Mouse (Mus musculus): ENCODE results near the gene Tshr. TPM values are rescaled to one million over a fixed set of nuclear protein-coding genes. Genes with fewer than 3 reads are reported as not detected.
"Not testable (repeated sequence)": the region's sequence is repeated elsewhere in the genome, so short reads cannot be mapped to it uniquely, and the experiment has no call there.

Gene Tshr
- polyA plus RNA-seq, 1 experiment from 2014 or later: 0.73 TPM

GRCm38 (mm10) chr12:91579665-91580064 is 195.3 kb downstream of the Tshr start:
- no peak overlapping the region for H3K27ac ChIP-seq (ENCODE audit: low read depth, low read length)
- no peak overlapping the region for H3K9ac ChIP-seq (ENCODE audit: low read depth, low read length)
- H3K4me3 ChIP-seq (ENCODE audit: low read length): no peak overlapping the region
- no peaks in the 10 kb centered on the region for H3K9me3 ChIP-seq (ENCODE audit: control insufficient read depth, low read length)
- no peaks in the 10 kb centered on the region for H3K4me1 ChIP-seq (ENCODE audit: control insufficient read depth, insufficient read depth, low read length)
- H3K27me3 ChIP-seq (ENCODE audit: control insufficient read depth, insufficient read depth, low read length): no peaks in the 10 kb centered on the region
- ATAC-seq (ENCODE audit: low FRiP score, low TSS enrichment): no peak
- peaks cover 56% of the 10 kb centered on the region for H3K36me3 ChIP-seq (ENCODE audit: control insufficient read depth, insufficient read depth, low read length)
- H3K4me2 ChIP-seq (replicated peaks; ENCODE audit: low read depth, low read length): no peak overlapping the region
- 91% methylated on average over 2 of the region's 2 CpGs for WGBS

GRCm38 (mm10) chr12:91581204-91582070 is 197.1 kb downstream of the Tshr start:
- no peak overlapping the region for H3K9ac ChIP-seq (ENCODE audit: low read depth, low read length)
- H3K36me3 ChIP-seq (ENCODE audit: control insufficient read depth, insufficient read depth, low read length): peaks cover 54% of the 10 kb centered on the region
- no peak overlapping the region for H3K4me2 ChIP-seq (replicated peaks; ENCODE audit: low read depth, low read length)
- H3K27ac ChIP-seq (ENCODE audit: low read depth, low read length): no peak overlapping the region
- H3K9me3 ChIP-seq (ENCODE audit: control insufficient read depth, low read length): no peaks in the 10 kb centered on the region
- no peak overlapping the region for H3K4me3 ChIP-seq (ENCODE audit: low read length)
- no peaks in the 10 kb centered on the region for H3K4me1 ChIP-seq (ENCODE audit: control insufficient read depth, insufficient read depth, low read length)
- no peak for ATAC-seq (ENCODE audit: low FRiP score, low TSS enrichment)
- 91% methylated on average over 6 of the region's 6 CpGs for WGBS
- H3K27me3 ChIP-seq (ENCODE audit: control insufficient read depth, insufficient read depth, low read length): no peaks in the 10 kb centered on the region

DNA sequence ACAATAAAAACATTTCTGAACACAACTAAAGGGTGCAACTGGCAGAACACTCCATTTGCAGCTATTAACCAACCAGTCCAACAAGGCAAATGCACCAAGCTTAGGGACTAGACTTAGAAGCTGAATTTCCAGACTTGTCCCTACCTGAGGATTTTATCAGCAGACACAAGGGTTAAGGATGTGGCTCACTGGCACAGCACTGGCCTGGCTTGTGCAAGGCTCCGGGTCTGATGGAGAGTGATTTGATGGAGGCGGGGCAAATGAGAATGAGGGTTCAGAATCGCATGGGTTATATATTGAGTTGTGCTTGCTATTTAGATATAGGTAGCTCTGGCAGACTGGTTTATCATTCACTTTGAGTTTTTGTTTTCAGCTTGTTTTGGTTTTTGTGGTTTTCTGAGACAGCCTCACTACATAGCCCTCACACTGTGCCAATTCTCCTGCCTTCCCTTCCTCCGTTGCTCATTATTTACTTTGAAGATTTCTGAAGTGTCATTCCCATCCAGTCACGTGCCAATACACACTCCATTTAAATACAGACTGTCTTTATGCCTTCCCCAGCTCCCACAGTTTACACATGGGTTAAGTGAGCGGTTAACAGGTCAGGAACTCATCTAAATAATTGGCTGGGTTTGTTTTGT is 198.1 kb downstream of the Tshr start:
- Histone ChIP-seq H3K4me3 (ENCODE audit: low read length) (no peak overlapping the region), H3K9me3 (ENCODE audit: control insufficient read depth, low read length) (no peaks in the 10 kb centered on the region), H3K4me1 (ENCODE audit: control insufficient read depth, insufficient read depth, low read length) (peaks cover 6% of the 10 kb centered on the region), H3K27ac (ENCODE audit: low read depth, low read length) (no peak overlapping the region), H3K4me2 (replicated peaks; ENCODE audit: low read depth, low read length) (no peak overlapping the region), H3K9ac (ENCODE audit: low read depth, low read length) (no peak overlapping the region), H3K27me3 (ENCODE audit: control insufficient read depth, insufficient read depth, low read length) (no peaks in the 10 kb centered on the region), H3K36me3 (ENCODE audit: control insufficient read depth, insufficient read depth, low read length) (peaks cover 49% of the 10 kb centered on the region)
- no peak for ATAC-seq (ENCODE audit: low FRiP score, low TSS enrichment)
- 73% methylated on average over 6 of the region's 6 CpGs for WGBS

DNA sequence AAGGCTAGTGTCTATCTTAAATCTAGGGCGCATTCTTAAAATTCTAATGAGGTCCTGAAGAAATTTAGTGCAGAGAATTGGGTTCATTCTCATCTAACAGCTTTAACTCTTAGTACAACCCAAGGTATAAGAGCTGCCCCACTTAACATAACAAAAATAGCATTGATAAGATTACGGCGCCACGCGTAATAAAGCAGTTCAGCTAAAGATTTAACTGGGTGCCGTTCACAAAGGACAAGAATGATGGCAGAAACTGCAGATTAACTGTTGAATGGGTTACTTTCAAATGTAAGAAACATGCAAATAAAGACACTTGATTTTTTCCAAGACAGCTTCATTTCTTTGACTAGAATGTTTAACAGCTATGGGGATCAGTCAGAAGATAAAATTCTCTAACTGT is 199.0 kb downstream of the Tshr start:
- peaks cover 44% of the 10 kb centered on the region for H3K36me3 ChIP-seq (ENCODE audit: control insufficient read depth, insufficient read depth, low read length)
- 80% methylated on average over 6 of the region's 6 CpGs for WGBS

DNA sequence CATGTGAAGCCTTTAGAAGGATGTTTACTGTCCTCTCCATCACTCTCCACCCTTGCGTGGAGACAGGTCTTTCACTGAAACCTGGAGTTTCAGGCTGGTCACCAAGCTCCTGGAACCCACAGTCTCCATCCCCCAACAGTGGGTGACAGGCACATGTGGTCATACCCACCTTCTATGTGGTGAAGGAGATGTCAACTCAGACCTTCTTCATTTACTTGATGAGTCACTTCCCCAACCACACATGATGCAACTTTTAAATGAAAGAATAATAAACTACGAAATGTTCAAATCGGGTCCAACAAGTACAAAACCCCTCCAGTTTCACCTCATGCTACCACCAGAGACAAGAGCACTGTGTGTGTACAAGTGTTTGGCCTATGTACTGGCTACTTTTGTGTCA is 200.8 kb downstream of the Tshr start:
- Histone ChIP-seq H3K36me3 (ENCODE audit: control insufficient read depth, insufficient read depth, low read length) (peaks cover 33% of the 10 kb centered on the region), H3K4me3 (ENCODE audit: low read length) (no peak overlapping the region), H3K27me3 (ENCODE audit: control insufficient read depth, insufficient read depth, low read length) (no peaks in the 10 kb centered on the region), H3K27ac (ENCODE audit: low read depth, low read length) (no peak overlapping the region), H3K4me1 (ENCODE audit: control insufficient read depth, insufficient read depth, low read length) (peaks cover 6% of the 10 kb centered on the region), H3K9me3 (ENCODE audit: control insufficient read depth, low read length) (no peaks in the 10 kb centered on the region), H3K4me2 (replicated peaks; ENCODE audit: low read depth, low read length) (no peak overlapping the region), H3K9ac (ENCODE audit: low read depth, low read length) (no peak overlapping the region)
- no peak for ATAC-seq (ENCODE audit: low FRiP score, low TSS enrichment)
- WGBS: 95% methylated on average over 3 of the region's 3 CpGs

More for the DNA sequence above, 199.0 kb downstream of the Tshr start:
- Histone ChIP-seq H3K9ac (ENCODE audit: low read depth, low read length) (no peak overlapping the region), H3K9me3 (ENCODE audit: control insufficient read depth, low read length) (no peaks in the 10 kb centered on the region), H3K4me2 (replicated peaks; ENCODE audit: low read depth, low read length) (no peak overlapping the region), H3K4me3 (ENCODE audit: low read length) (no peak overlapping the region), H3K27me3 (ENCODE audit: control insufficient read depth, insufficient read depth, low read length) (no peaks in the 10 kb centered on the region), H3K27ac (ENCODE audit: low read depth, low read length) (no peak overlapping the region), H3K4me1 (ENCODE audit: control insufficient read depth, insufficient read depth, low read length) (peaks cover 6% of the 10 kb centered on the region)
- no peak for ATAC-seq (ENCODE audit: low FRiP score, low TSS enrichment)

- H3K4me2 ChIP-seq (replicated peaks; ENCODE audit: low read depth, low read length); H3K4me1 ChIP-seq (ENCODE audit: control insufficient read depth, insufficient read depth, low read length); H3K9me3 ChIP-seq (ENCODE audit: control insufficient read depth, low read length); H3K4me3 ChIP-seq (ENCODE audit: low read length); ATAC-seq (ENCODE audit: low FRiP score, low TSS enrichment); H3K27ac ChIP-seq (ENCODE audit: low read depth, low read length); H3K9ac ChIP-seq (ENCODE audit: low read depth, low read length); H3K27me3 ChIP-seq (ENCODE audit: control insufficient read depth, insufficient read depth, low read length): not testable (repeated sequence)
- H3K36me3 ChIP-seq (ENCODE audit: control insufficient read depth, insufficient read depth, low read length): peaks cover 31% of the 10 kb centered on the region
- 92% methylated on average over 4 of the region's 4 CpGs for WGBS
Observed at GRCm38 (mm10) chr12:91585815-91586214, 201.5 kb downstream of the Tshr start.

DNA sequence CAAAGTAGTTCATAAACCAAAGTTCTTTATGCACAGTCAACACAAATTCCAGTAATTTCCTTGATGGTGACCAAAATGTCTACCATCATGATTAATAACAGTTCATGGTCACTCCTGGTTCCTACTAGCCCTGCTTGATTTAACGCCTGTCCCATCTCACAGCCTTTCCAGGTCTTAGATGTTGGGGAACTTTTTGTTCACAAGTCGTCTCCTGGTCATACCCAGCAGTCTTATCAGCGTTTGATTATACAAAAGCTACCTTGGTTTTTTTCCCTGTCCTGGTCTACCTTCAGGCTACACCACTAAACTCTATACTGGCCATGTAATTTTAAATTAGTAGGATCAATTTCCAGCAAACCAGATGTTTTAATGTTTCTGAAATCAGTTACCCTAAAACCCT is 202.7 kb downstream of the Tshr start:
- no peak for ATAC-seq (ENCODE audit: low FRiP score, low TSS enrichment)
- Histone ChIP-seq H3K9ac (ENCODE audit: low read depth, low read length) (peak overlapping the region; percentile 100; the same call in 1 of the 2 replicates), H3K27me3 (ENCODE audit: control insufficient read depth, insufficient read depth, low read length) (no peaks in the 10 kb centered on the region), H3K4me1 (ENCODE audit: control insufficient read depth, insufficient read depth, low read length) (peaks cover 14% of the 10 kb centered on the region), H3K36me3 (ENCODE audit: control insufficient read depth, insufficient read depth, low read length) (peaks cover 29% of the 10 kb centered on the region), H3K27ac (ENCODE audit: low read depth, low read length) (no peak overlapping the region), H3K4me2 (replicated peaks; ENCODE audit: low read depth, low read length) (peak overlapping the region; percentile 47), H3K9me3 (ENCODE audit: control insufficient read depth, low read length) (no peaks in the 10 kb centered on the region), H3K4me3 (ENCODE audit: low read length) (peak overlapping the region; percentile 87)
- WGBS: 39% methylated on average over 3 of the region's 3 CpGs

- no peaks in the 10 kb centered on the region for H3K27me3 ChIP-seq (ENCODE audit: control insufficient read depth, insufficient read depth, low read length)
- peaks cover 26% of the 10 kb centered on the region for H3K36me3 ChIP-seq (ENCODE audit: control insufficient read depth, insufficient read depth, low read length)
- no peaks in the 10 kb centered on the region for H3K9me3 ChIP-seq (ENCODE audit: control insufficient read depth, low read length)
- H3K4me1 ChIP-seq (ENCODE audit: control insufficient read depth, insufficient read depth, low read length): peaks cover 14% of the 10 kb centered on the region
- 5% methylated on average over 5 of the region's 5 CpGs for WGBS
- H3K4me3 ChIP-seq (ENCODE audit: low read length): peak overlapping the region; percentile 87
- H3K27ac ChIP-seq (ENCODE audit: low read depth, low read length): peak overlapping the region; percentile 100
- H3K4me2 ChIP-seq (replicated peaks; ENCODE audit: low read depth, low read length): peak overlapping the region; percentile 47
- no peak for ATAC-seq (ENCODE audit: low FRiP score, low TSS enrichment)
- H3K9ac ChIP-seq (ENCODE audit: low read depth, low read length): peak overlapping the region; percentile 100
Observed at GRCm38 (mm10) chr12:91587491-91588033, 203.2 kb downstream of the Tshr start.

DNA sequence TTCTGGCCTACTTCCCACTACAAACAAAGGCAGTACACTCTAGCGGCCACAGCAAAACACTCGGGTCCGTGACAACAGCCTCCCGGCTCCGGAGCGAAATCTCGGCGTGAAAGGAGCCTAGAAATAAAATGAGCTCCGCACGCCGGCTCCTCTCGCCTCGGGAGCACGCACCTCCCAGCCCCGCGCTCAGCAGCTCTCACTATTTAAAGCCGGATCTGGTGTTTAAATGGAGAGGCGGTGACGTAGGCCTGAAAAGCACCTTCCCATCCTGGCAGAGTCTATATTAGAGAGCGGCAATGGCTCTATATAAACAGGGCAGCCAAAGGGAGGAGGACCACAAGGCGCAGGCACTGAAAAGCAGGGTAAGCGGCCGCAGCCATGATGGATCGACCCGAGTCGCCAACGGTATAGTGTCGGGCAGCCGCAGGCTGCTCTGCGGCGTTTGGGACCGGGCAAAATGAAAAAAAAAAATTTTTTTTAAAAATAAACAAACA is 203.9 kb downstream of the Tshr start:
- peak; percentile 92 for ATAC-seq (ENCODE audit: low FRiP score, low TSS enrichment)
- H3K4me3 ChIP-seq (ENCODE audit: low read length): peak overlapping the region; percentile 87
- H3K9me3 ChIP-seq (ENCODE audit: control insufficient read depth, low read length): no peaks in the 10 kb centered on the region
- peak overlapping the region; percentile 47 for H3K4me2 ChIP-seq (replicated peaks; ENCODE audit: low read depth, low read length)
- H3K27me3 ChIP-seq (ENCODE audit: control insufficient read depth, insufficient read depth, low read length): no peaks in the 10 kb centered on the region
- H3K9ac ChIP-seq (ENCODE audit: low read depth, low read length): peak overlapping the region; percentile 100
- peak overlapping the region; percentile 100 for H3K27ac ChIP-seq (ENCODE audit: low read depth, low read length)
- H3K36me3 ChIP-seq (ENCODE audit: control insufficient read depth, insufficient read depth, low read length): peaks cover 25% of the 10 kb centered on the region
- H3K4me1 ChIP-seq (ENCODE audit: control insufficient read depth, insufficient read depth, low read length): peaks cover 14% of the 10 kb centered on the region
- under 1% methylated on average over 32 of the region's 32 CpGs for WGBS

Data from kidney, embryonic 14.5 days (tissue).